Mouse (Mus musculus) midbrain, embryonic 10.5 days (tissue): ENCODE results near the gene Hdac7. TPM values are rescaled to one million over a fixed set of nuclear protein-coding genes. Genes with fewer than 3 reads are reported as not detected.

Experiments used
- DNase-seq: peaks from one replicate; pipeline ENCODE4 v3.0.0-alpha.2; 2017; ENCODE audit warnings: low spot score
- H3K27ac ChIP-seq: fragments of 300-500 bp; sonication (generic); replicated peaks from 2 replicates; pipeline ENCODE4 v1.5.1; 2016; ENCODE audit warnings: mild to moderate bottlenecking
- H3K27me3 ChIP-seq: fragments of 300-500 bp; sonication (generic); 2 replicates; pipeline ENCODE4 v1.6.1; 2016; ENCODE audit warnings: low read depth, mild to moderate bottlenecking; ENCODE audit not compliant: poor library complexity, severe bottlenecking
- H3K36me3 ChIP-seq: fragments of 300-500 bp; sonication (generic); 2 replicates; pipeline ENCODE4 v1.6.1; 2016; ENCODE audit warnings: mild to moderate bottlenecking, moderate library complexity
- H3K4me1 ChIP-seq: fragments of 300-500 bp; sonication (generic); 2 replicates; pipeline ENCODE4 v1.6.1; 2016
- H3K4me3 ChIP-seq: fragments of 300-500 bp; sonication (generic); 2 replicates; pipeline ENCODE4 v1.5.1; 2016; ENCODE audit warnings: mild to moderate bottlenecking, moderate library complexity
- H3K9me3 ChIP-seq: fragments of 300-500 bp; sonication (generic); replicated peaks from 2 replicates; pipeline ENCODE4 v1.6.1; 2016; ENCODE audit warnings: mild to moderate bottlenecking
- WGBS: fragments of 180-500 bp; shearing (Covaris S2); methylation state at CpG from one replicate; pipeline ENCODE4 v1.1.7; 2016; 5-methylcytosine and 5-hydroxymethylcytosine counted together
- polyA plus RNA-seq: library from polyadenylated mRNA; unstranded; fragments of >200 nt; fragmentation: Nextera tagmentation; extraction: Ambion mirVana; gene quantifications from 2 replicates; pipeline ENCODE4 v1.2.1, GENCODE M21; 2016

Hdac7 gene
- polyA plus RNA-seq, 1 experiment from 2014 or later = 23.9 TPM

DNA sequence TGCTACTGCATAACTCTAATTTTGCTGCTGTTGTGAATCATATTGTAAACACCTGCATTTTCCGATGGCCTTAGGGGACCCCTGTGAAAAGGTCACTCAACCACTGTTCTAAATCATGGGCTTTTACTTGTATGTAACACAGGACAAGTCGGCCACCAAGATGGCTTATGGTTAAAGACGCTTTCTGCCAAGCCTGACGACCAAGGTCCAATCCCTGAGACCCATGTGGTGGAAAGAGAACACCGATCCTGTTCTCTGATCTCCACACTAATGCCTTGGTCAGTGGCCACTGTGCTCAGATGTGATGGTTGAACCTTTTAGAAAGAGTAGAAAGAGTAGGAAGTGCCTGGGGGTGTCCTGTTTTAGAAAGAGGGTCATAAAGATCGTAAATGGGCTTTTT, 67.4 kb downstream of the Hdac7 start:
- Histone ChIP-seq H3K4me1 (peaks cover 25% of the 10 kb centered on the region), H3K4me3 (no peak overlapping the region), H3K27me3 (peaks cover 41% of the 10 kb centered on the region), H3K27ac (no peak overlapping the region), H3K36me3 (no peaks in the 10 kb centered on the region), H3K9me3 (no peaks in the 10 kb centered on the region)
- DNase-seq = no peak
- 83% methylated on average over 6 of the region's 6 CpGs for WGBS

DNA sequence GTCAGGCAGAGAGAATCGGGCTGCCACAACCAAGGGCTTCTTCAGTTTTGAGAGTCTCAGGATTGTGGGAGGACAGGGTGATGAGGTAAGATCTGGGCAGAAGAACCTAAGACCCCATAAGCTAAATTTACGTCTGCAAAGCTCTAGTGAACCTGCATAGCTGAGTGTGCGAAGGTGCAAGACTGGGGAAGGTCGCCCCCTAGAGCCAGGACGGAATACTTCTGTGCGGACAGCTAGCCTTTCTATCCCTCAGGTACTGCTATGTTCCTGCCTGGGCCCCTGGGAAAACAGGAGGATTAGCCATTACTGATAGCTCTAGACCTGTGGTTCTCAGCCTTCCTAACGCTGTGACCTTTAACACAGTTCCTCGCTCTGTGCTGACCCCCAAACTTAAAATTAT, 67.8 kb downstream of the Hdac7 start:
- WGBS = 10% methylated on average over 8 of the region's 8 CpGs
- no peak overlapping the region for H3K27ac ChIP-seq
- peaks cover 23% of the 10 kb centered on the region for H3K4me1 ChIP-seq
- peak; percentile 64 for DNase-seq
- peaks cover 38% of the 10 kb centered on the region for H3K27me3 ChIP-seq
- H3K36me3 ChIP-seq = no peaks in the 10 kb centered on the region
- H3K9me3 ChIP-seq = no peaks in the 10 kb centered on the region
- no peak overlapping the region for H3K4me3 ChIP-seq

DNA sequence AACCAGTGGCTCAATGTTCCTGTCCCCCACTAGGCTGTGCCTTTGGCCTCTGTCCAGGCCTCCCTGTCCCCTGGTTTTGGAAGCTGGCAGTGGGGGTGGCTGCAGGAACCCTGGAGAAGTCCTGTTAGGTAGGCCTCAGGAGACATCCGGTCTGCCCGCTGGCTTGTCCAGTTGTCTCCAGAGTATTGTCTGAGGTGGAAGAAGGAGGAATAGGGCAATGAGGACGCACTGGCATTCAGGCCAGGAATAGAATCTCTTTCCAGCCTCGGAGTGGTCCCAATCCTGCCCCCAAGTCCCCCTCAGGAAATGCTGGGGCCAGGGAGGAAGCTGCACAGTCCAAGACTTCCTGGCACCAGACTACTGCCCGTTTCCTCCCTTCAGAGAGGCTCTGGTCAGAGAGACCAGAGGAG, 70.3 kb downstream of the Hdac7 start:
- Histone ChIP-seq H3K4me1 (peaks cover 23% of the 10 kb centered on the region), H3K36me3 (no peaks in the 10 kb centered on the region), H3K9me3 (no peaks in the 10 kb centered on the region), H3K4me3 (no peak overlapping the region), H3K27ac (peak overlapping the region; percentile 46; the same call in 1 of the 2 replicates), H3K27me3 (peaks cover 51% of the 10 kb centered on the region)
- WGBS = 82% methylated on average over 5 of the region's 5 CpGs
- DNase-seq = no peak

DNA sequence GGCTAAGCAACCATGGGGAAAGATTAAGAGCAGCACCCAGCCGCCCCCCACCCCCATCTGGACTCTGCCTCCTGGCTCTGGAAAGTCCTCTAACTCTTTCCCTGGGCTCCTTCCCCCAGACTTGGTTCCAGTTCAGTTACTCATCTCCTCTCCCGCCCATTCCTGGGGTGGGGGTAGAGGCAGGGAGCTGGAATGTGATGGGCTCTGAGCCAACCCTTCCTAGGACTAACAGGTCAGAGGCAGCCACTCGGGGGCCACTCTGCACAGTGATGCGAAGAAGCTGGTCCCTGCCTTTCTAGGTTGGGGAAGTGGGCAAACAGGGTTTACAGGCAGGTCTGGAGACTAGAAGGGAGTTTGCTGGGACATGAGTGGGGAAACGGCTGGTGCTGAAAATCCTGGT, 71.2 kb downstream of the Hdac7 start:
- no peak overlapping the region for H3K4me3 ChIP-seq
- no peaks in the 10 kb centered on the region for H3K36me3 ChIP-seq
- H3K27ac ChIP-seq = peak overlapping the region; percentile 49
- peaks cover 60% of the 10 kb centered on the region for H3K27me3 ChIP-seq
- H3K9me3 ChIP-seq = no peaks in the 10 kb centered on the region
- H3K4me1 ChIP-seq = peaks cover 28% of the 10 kb centered on the region
- DNase-seq = no peak
- 23% methylated on average over 5 of the region's 5 CpGs for WGBS

DNA sequence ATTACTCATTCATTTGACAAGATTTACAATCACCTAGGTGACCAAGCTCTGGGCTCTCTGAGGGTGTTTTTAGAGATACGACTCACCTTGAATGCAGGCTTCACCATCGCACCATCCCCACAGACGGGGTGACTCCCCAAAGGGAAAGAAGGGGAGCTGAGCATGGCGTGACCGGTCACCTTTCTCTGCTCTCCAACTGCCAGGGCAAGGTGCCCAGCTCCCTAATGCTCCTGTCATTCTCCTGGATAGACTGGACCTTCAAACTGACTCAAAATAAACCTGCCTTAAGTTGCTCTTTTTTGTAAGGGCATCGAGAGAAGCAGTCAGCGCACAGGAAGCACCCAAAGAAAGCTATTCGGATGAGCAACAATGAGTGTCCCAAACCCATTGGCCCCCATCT, 74.0 kb downstream of the Hdac7 start:
- Histone ChIP-seq H3K36me3 (no peaks in the 10 kb centered on the region), H3K4me3 (no peak overlapping the region), H3K27me3 (peaks cover 79% of the 10 kb centered on the region), H3K4me1 (peaks cover 51% of the 10 kb centered on the region), H3K27ac (no peak overlapping the region), H3K9me3 (no peaks in the 10 kb centered on the region)
- no peak for DNase-seq
- WGBS = 84% methylated on average over 8 of the region's 8 CpGs

DNA sequence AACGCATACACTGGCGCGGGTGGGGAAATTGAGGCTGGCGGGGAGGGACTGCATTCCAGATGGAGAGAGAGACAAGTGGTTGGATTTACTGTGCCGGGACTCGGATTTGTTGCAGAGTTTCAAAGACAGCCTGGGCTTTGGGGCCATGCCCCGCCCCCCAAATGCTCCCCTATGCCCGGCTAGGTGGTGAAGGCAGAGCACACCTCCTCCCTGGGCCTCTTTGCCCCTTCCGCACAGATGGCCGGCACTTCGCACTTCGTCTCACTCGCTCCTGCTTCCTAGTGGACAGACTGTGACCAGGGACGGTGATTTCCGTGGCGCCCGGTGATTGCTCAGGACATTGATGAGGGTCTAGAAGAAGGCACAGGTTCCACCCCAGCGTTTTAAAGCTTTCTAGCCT, 76.1 kb downstream of the Hdac7 start:
- 1% methylated on average over 18 of the region's 18 CpGs for WGBS
- Histone ChIP-seq H3K27me3 (peaks cover 82% of the 10 kb centered on the region), H3K9me3 (no peaks in the 10 kb centered on the region), H3K36me3 (no peaks in the 10 kb centered on the region), H3K27ac (peak overlapping the region; percentile 79), H3K4me1 (peaks cover 53% of the 10 kb centered on the region), H3K4me3 (peak overlapping the region; percentile 61)
- DNase-seq = peak; percentile 47

DNA sequence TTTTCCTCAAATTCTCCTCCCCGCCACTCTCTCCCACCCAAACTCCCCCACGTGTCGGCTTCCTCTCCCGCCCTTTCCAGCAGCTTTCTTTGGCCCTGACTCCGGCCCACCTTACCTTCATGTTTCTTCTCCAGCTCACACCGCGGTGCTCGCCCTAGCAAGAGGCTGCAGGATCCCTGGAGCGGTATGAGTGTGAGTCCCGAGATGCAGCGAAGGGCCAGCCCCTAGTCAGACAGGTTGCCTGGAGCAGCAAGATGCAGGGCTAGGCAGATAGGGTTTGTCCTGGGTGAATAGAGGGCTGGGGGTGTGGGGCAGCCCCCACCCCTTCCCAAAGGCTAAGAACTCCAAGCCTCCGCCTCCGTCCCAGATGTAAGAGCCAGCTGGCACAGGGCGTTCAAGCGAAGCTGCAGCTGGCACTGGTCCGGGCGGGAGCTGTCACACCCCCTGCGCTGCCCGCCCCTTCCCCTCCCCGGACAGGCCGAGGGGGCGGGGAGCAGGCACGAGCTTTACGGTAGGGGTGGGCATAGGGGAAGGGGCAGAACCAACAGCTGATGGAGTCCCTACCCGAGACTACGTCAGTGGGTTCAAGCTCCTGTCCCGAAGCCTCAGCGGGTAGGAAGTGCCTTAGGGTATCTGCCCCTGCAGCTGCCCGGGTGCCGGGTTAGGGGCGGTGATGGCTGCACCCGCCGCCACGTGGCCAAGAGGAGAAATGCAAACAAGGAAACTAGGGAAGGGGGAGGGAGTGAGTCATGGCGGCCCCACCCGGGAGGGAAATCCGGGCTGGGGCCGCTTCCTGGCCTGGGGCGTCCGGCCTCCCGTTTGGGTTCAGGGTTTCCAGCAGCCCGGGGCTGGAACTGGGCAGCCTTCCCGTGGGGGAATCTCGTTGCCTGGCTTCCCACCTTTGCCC, 76.8 kb downstream of the Hdac7 start, which contains the start of gene Rapgef3:
Gene Rapgef3 (minus strand): TSS at position 693 of the 907 bp plus-strand sequence.
- H3K27me3 ChIP-seq = peaks cover 86% of the 10 kb centered on the region
- peak; percentile 81 for DNase-seq
- H3K36me3 ChIP-seq = no peaks in the 10 kb centered on the region
- peak within 1 kb of the TSS; percentile 79 for H3K27ac ChIP-seq
- no peaks in the 10 kb centered on the region for H3K9me3 ChIP-seq
- peak within 1 kb of the TSS; percentile 61 for H3K4me3 ChIP-seq
- H3K4me1 ChIP-seq = peaks cover 52% of the 10 kb centered on the region
- WGBS = under 1% methylated on average over 44 of the region's 44 CpGs

DNA sequence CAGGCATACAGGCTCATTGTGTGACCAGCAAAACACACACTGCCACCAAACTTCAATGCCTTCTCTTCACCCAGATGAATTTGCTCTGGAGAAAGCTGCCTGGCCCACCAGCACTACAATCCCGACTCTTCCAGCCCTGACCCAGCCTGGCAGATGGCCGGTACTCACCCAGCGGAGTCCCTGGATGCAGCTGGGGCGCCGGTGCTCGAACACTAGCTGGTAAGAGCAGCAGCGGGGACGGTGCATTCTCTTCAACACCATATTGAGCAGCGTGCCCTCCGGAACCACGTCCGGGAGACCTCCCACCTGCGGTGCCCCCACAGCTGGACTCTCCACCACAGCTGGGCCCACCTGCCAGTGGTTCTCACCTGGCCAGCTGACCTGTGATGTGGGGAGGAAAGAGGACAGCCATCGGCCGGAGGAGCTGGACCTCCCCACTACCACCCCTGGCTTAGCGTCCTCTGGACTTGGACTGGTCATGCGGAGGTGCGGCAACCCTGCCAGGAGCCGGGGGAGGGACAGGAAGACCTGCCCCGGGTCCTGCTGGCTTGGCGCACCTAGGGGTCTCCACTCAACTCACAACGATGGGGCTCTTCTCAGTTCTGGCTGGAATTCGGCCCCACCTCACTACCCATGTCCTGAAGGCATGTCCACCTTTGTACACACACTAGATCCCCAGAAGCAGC, 77.6 kb downstream of the Hdac7 start:
- Histone ChIP-seq H3K36me3 (no peaks in the 10 kb centered on the region), H3K27me3 (peaks cover 94% of the 10 kb centered on the region), H3K4me3 (peak overlapping the region; percentile 61), H3K4me1 (peaks cover 57% of the 10 kb centered on the region), H3K9me3 (no peaks in the 10 kb centered on the region), H3K27ac (peak overlapping the region; percentile 79)
- DNase-seq = peak; percentile 39
- WGBS = 8% methylated on average over 23 of the region's 23 CpGs

DNA sequence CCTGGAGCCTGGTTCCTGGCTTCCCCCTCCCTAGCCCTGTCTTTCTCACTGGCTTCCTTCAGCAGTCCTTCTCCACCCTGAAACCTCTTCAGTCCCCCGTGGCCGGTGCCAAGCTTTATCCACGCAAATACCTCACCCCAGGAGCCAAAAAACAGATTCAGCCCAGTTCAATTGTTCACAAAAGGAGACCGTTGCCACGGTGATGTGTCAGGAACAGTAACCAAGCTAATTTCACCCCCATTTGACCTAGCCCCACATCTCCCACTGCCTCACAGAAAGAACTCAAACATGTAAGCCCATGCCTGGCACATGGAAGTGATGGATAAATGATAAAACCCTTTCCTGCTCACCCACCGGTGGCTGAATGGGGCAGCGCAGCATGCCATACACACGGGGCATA, 78.1 kb downstream of the Hdac7 start:
- WGBS = 22% methylated on average over 8 of the region's 8 CpGs
- peaks cover 62% of the 10 kb centered on the region for H3K4me1 ChIP-seq
- H3K9me3 ChIP-seq = no peaks in the 10 kb centered on the region
- peak overlapping the region; percentile 79 for H3K27ac ChIP-seq
- no peaks in the 10 kb centered on the region for H3K36me3 ChIP-seq
- H3K4me3 ChIP-seq = peak overlapping the region; percentile 61
- peak; percentile 52 for DNase-seq
- peaks cover 95% of the 10 kb centered on the region for H3K27me3 ChIP-seq

DNA sequence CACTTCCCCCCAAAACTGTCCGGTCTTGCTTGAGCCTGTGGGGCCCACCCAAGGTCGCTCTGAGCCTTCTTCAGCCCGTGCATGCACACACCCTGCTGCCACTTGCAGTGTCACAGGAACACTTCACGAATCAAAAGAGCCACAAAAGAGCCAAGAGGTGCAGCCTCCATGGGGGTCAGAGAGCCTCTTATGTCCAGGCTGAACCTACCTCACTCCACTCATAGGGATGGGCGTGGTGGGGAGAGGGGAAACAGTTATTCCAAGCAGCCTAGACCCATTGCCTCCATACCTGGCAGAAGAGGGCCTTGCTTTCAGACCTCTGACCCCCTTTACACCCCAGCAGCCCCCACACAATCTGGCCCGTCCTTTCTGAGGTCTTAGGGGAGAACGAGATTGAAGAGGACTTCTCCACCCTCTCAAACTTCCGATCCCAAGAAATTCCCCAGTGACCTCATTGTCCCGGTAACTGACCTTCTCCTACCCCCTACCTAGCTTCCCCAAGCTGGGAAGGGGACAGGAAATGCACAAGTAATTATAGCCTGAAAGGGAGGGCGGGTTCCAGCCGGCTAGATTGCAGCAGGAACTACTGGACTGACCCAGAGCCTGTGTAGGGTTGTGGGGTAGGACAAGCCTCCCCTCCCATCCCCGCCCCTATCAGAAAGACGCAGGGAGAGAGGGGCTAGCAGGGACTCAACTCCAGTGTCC, 79.1 kb downstream of the Hdac7 start:
- Histone ChIP-seq H3K27ac (no peak overlapping the region; the same call in 1 of the 2 replicates), H3K4me3 (0 out of 2 replicates have a peak overlapping the region, but pooled peaks have one; percentile 61), H3K4me1 (peaks cover 65% of the 10 kb centered on the region), H3K27me3 (peaks cover 90% of the 10 kb centered on the region), H3K9me3 (no peaks in the 10 kb centered on the region), H3K36me3 (no peaks in the 10 kb centered on the region)
- 37% methylated on average over 13 of the region's 13 CpGs for WGBS
- DNase-seq = no peak

DNA sequence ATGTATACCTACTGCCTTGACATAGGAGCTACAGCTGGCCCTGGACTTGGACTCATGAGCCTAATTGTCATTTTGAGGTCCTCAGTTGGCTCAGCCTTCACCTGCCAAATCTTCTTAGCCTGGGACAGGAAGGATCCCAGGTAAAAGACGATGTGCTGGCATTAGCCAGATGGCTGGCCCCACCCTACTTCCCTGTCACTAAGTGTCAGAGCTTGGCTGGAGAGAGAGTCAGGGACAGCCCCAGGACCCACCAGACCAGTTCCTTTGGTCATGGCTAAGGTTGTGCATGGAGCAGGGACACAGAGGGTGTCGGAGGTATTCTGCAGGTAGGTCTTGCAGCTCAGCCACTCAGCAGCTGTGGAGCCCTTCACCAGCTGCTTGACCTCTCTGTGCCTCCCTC, 79.8 kb downstream of the Hdac7 start:
- no peak overlapping the region for H3K4me3 ChIP-seq
- H3K27me3 ChIP-seq = peaks cover 83% of the 10 kb centered on the region
- no peaks in the 10 kb centered on the region for H3K9me3 ChIP-seq
- peaks cover 65% of the 10 kb centered on the region for H3K4me1 ChIP-seq
- 88% methylated on average over 2 of the region's 2 CpGs for WGBS
- no peaks in the 10 kb centered on the region for H3K36me3 ChIP-seq
- H3K27ac ChIP-seq = no peak overlapping the region
- DNase-seq = no peak

DNA sequence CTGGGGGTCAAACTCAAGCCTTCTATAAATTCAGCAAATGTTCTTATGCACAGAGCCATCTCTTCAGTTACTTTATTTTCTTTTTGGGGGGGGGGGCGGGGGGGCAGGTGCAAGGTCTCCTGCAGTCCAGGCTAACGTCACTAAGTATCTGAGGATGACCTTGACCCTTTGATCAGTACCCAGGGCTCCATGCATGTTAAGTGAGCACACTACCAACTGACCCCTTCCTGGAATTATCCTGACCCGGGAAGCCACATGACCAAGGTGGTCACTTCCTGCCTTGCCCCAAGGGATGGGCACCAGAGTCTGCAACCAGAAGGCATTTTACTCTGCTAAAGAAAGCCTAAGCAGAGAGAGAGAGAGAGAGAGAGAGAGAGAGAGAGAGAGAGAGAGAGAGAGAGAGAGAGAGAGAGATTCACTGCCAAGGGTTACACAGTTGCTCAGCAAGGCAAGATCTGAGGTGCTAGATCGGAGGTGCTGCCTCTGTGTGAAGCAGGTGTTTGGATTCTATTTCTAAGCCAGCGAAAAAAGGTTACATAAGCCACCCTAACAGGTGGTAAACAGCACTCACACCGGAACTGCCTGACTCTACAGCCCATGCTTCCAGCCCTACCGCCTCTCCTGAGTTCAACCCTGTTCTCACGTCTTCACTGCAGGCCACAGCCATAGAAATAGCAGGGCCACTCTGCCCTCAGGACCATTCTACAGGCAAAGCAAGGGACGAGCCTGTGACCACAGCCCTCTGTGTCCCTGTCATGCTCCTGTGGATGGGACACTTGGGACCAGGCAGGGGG, 80.8 kb downstream of the Hdac7 start:
- 69% methylated on average over 9 of the region's 9 CpGs for WGBS

More for the DNA sequence above, 80.8 kb downstream of the Hdac7 start:
- no peak overlapping the region for H3K4me3 ChIP-seq
- H3K4me1 ChIP-seq = peaks cover 64% of the 10 kb centered on the region
- peaks cover 72% of the 10 kb centered on the region for H3K27me3 ChIP-seq
- DNase-seq = no peak
- H3K9me3 ChIP-seq = no peaks in the 10 kb centered on the region
- no peak overlapping the region for H3K27ac ChIP-seq
- H3K36me3 ChIP-seq = no peaks in the 10 kb centered on the region
